Mouse (Mus musculus) midbrain, embryonic 16.5 days (tissue): ENCODE data around the gene Slc25a1. TPM values are rescaled to one million over a fixed set of nuclear protein-coding genes. Genes with fewer than 3 reads are reported as not detected.
A peak's percentile ranks its signal among the peaks of the same experiment; 100 is the strongest.

Source experiments
- ATAC-seq: fragments of 200-750 bp; cut with Nextera tagmentation; 2 replicates; pipeline ENCODE4 v1.8.0; 2017; ENCODE audit warnings: moderate TSS enrichment
- H3K27ac ChIP-seq: fragments of 300-500 bp; sonication (generic); 2 replicates; pipeline ENCODE4 v1.5.1; 2014; ENCODE audit warnings: mild to moderate bottlenecking, low read length, mixed read lengths
- H3K27me3 ChIP-seq: fragments of 300-500 bp; sonication (generic); 2 replicates; pipeline ENCODE4 v1.6.1; 2014; ENCODE audit warnings: low read depth, low read length, mixed read lengths; ENCODE audit not compliant: control insufficient read depth, insufficient read depth
- H3K36me3 ChIP-seq: fragments of 300-500 bp; sonication (generic); 2 replicates; pipeline ENCODE4 v1.6.1; 2014; ENCODE audit warnings: mild to moderate bottlenecking, low read length, moderate library complexity, mixed read lengths; ENCODE audit not compliant: control insufficient read depth, insufficient read depth
- H3K4me1 ChIP-seq: fragments of 300-500 bp; sonication (generic); 2 replicates; pipeline ENCODE4 v1.6.1; 2014; ENCODE audit warnings: mild to moderate bottlenecking, low read length, mixed read lengths; ENCODE audit not compliant: control insufficient read depth, insufficient read depth
- H3K4me2 ChIP-seq: fragments of 300-500 bp; sonication (generic); 2 replicates; pipeline ENCODE4 v1.6.1; 2014; ENCODE audit warnings: mild to moderate bottlenecking, low read length, mixed read lengths
- H3K4me3 ChIP-seq: fragments of 300-500 bp; sonication (generic); 2 replicates; pipeline ENCODE4 v1.5.1; 2014; ENCODE audit warnings: low read depth, mild to moderate bottlenecking, low read length, moderate library complexity, mixed read lengths
- H3K9ac ChIP-seq: fragments of 300-500 bp; sonication (generic); 2 replicates; pipeline ENCODE4 v1.6.1; 2014; ENCODE audit warnings: low read depth, low read length, mixed read lengths
- H3K9me3 ChIP-seq: fragments of 300-500 bp; sonication (generic); replicated peaks from 2 replicates; pipeline ENCODE4 v1.6.1; 2014; ENCODE audit warnings: mild to moderate bottlenecking, low read length, mixed read lengths; ENCODE audit not compliant: control insufficient read depth, poor library complexity, severe bottlenecking
- WGBS: fragments of 180-500 bp; shearing (Covaris S2); extraction: QIAGEN DNeasy Blood & Tissue Kit; methylation state at CpG from one replicate; pipeline ENCODE4 v1.1.7; 2014; 5-methylcytosine and 5-hydroxymethylcytosine counted together
- polyA plus RNA-seq: library from polyadenylated mRNA; unstranded; fragments of >200 nt; fragmentation: Nextera tagmentation; extraction: Ambion mirVana; gene quantifications from 2 replicates; pipeline ENCODE4 v1.2.1, GENCODE M21; 2015

Slc25a1 gene
- polyA plus RNA-seq, 1 experiment from 2014 or later: 179 TPM

GRCm38 (mm10) chr16:17928627-17929104 is 647 bp upstream of the Slc25a1 start:
- peak overlapping the region; percentile 92 for H3K27ac ChIP-seq
- H3K27me3 ChIP-seq: no peaks in the 10 kb centered on the region
- H3K4me1 ChIP-seq: peaks cover 15% of the 10 kb centered on the region
- peak overlapping the region; percentile 94 for H3K4me2 ChIP-seq
- WGBS: 0% methylated on average over 9 of the region's 9 CpGs
- ATAC-seq: peak; percentile 49
- H3K36me3 ChIP-seq: peaks cover 10% of the 10 kb centered on the region
- peak overlapping the region; percentile 95 for H3K9ac ChIP-seq
- H3K9me3 ChIP-seq: no peaks in the 10 kb centered on the region
- H3K4me3 ChIP-seq: peak overlapping the region; percentile 88

- Histone ChIP-seq H3K27me3 (no peaks in the 10 kb centered on the region), H3K9me3 (no peaks in the 10 kb centered on the region), H3K4me1 (peaks cover 23% of the 10 kb centered on the region), H3K9ac (peak overlapping the region; percentile 95), H3K36me3 (peaks cover 10% of the 10 kb centered on the region), H3K4me3 (peak overlapping the region; percentile 88), H3K27ac (peak overlapping the region; percentile 92), H3K4me2 (peak overlapping the region; percentile 94)
- peak; percentile 23 for ATAC-seq
- under 1% methylated on average over 69 of the region's 72 CpGs for WGBS
Observed at GRCm38 (mm10) chr16:17927351-17928082, 502 bp downstream of the Slc25a1 start.

GRCm38 (mm10) chr16:17922163-17922538 is 5.9 kb downstream of the Slc25a1 start:
- Histone ChIP-seq H3K9ac (peak overlapping the region; percentile 87), H3K27ac (peak overlapping the region; percentile 89), H3K4me3 (peak overlapping the region; percentile 70), H3K9me3 (no peaks in the 10 kb centered on the region), H3K4me2 (peak overlapping the region; percentile 78), H3K4me1 (peaks cover 30% of the 10 kb centered on the region), H3K27me3 (peaks cover 1% of the 10 kb centered on the region), H3K36me3 (peaks cover 10% of the 10 kb centered on the region)
- ATAC-seq: peak; percentile 14
- WGBS: 2% methylated on average over 14 of the region's 14 CpGs

- Histone ChIP-seq H3K36me3 (peaks cover 10% of the 10 kb centered on the region), H3K9me3 (no peaks in the 10 kb centered on the region), H3K27ac (peak overlapping the region; percentile 89), H3K4me2 (peak overlapping the region; percentile 78), H3K27me3 (peaks cover 7% of the 10 kb centered on the region), H3K4me1 (peaks cover 26% of the 10 kb centered on the region), H3K4me3 (peak overlapping the region; percentile 70), H3K9ac (peak overlapping the region; percentile 87)
- 2% methylated on average over 46 of the region's 47 CpGs for WGBS
- peak; percentile 92 for ATAC-seq
Observed at GRCm38 (mm10) chr16:17921325-17922162, 6.5 kb downstream of the Slc25a1 start.

GRCm38 (mm10) chr16:17920586-17920985 is 7.4 kb downstream of the Slc25a1 start:
- peaks cover 20% of the 10 kb centered on the region for H3K4me1 ChIP-seq
- peak overlapping the region; percentile 87 for H3K9ac ChIP-seq
- no peaks in the 10 kb centered on the region for H3K9me3 ChIP-seq
- 3% methylated on average over 20 of the region's 20 CpGs for WGBS
- peaks cover 7% of the 10 kb centered on the region for H3K36me3 ChIP-seq
- H3K27ac ChIP-seq: no peak overlapping the region
- no peak for ATAC-seq
- H3K4me2 ChIP-seq: peak overlapping the region; percentile 27
- H3K4me3 ChIP-seq: peak overlapping the region; percentile 8; the same call in 1 of the 2 replicates
- H3K27me3 ChIP-seq: peaks cover 17% of the 10 kb centered on the region

GRCm38 (mm10) chr16:17914307-17915249 is 13.4 kb downstream of the Slc25a1 start, which contains the start of gene Gsc2:
TSS of gene Gsc2 (minus strand) at chr16:17915059.
- WGBS: under 1% methylated on average over 98 of the region's 106 CpGs
- H3K9me3 ChIP-seq: no peaks in the 10 kb centered on the region
- peak within 1 kb of the TSS; percentile 50 for H3K9ac ChIP-seq
- no peaks in the 10 kb centered on the region for H3K36me3 ChIP-seq
- peak within 1 kb of the TSS; percentile 51 for H3K4me2 ChIP-seq
- H3K27me3 ChIP-seq: peaks cover 50% of the 10 kb centered on the region
- peak within 1 kb of the TSS; percentile 35 for H3K4me3 ChIP-seq
- no peak within 1 kb of the TSS for H3K27ac ChIP-seq
- peaks cover 17% of the 10 kb centered on the region for H3K4me1 ChIP-seq
- ATAC-seq: no peak

GRCm38 (mm10) chr16:17911052-17911595 is 16.9 kb downstream of the Slc25a1 start, which contains the start of gene Ess2:
TSS of gene Ess2 (minus strand) at chr16:17911348.
- H3K9ac ChIP-seq: peak within 1 kb of the TSS; percentile 76
- under 1% methylated on average over 35 of the region's 35 CpGs for WGBS
- peaks cover 23% of the 10 kb centered on the region for H3K36me3 ChIP-seq
- peak within 1 kb of the TSS; percentile 76 for H3K27ac ChIP-seq
- ATAC-seq: peak; percentile 95
- H3K4me2 ChIP-seq: peak within 1 kb of the TSS; percentile 77
- peak within 1 kb of the TSS; percentile 86 for H3K4me3 ChIP-seq
- no peaks in the 10 kb centered on the region for H3K9me3 ChIP-seq
- H3K27me3 ChIP-seq: peaks cover 38% of the 10 kb centered on the region
- peaks cover 17% of the 10 kb centered on the region for H3K4me1 ChIP-seq

GRCm38 (mm10) chr16:17898462-17898861 is 29.6 kb downstream of the Slc25a1 start, which contains the start of the genes Dgcr2 and Tssk2:
TSS of gene Dgcr2 (minus strand) at chr16:17898562.
TSS of gene Tssk2 (plus strand) at chr16:17898637.
- Histone ChIP-seq H3K27me3 (no peaks in the 10 kb centered on the region), H3K4me1 (no peaks in the 10 kb centered on the region), H3K36me3 (peaks cover 31% of the 10 kb centered on the region), H3K9me3 (no peaks in the 10 kb centered on the region), H3K27ac (no peak within 1 kb of the TSS), H3K9ac (no peak within 1 kb of the TSS), H3K4me2 (no peak within 1 kb of the TSS), H3K4me3 (no peak within 1 kb of the TSS)
- WGBS: 87% methylated on average over 14 of the region's 14 CpGs
- ATAC-seq: no peak
